Mouse (Mus musculus): ENCODE data around the gene Sspo.

The Sspo gene

DNA sequence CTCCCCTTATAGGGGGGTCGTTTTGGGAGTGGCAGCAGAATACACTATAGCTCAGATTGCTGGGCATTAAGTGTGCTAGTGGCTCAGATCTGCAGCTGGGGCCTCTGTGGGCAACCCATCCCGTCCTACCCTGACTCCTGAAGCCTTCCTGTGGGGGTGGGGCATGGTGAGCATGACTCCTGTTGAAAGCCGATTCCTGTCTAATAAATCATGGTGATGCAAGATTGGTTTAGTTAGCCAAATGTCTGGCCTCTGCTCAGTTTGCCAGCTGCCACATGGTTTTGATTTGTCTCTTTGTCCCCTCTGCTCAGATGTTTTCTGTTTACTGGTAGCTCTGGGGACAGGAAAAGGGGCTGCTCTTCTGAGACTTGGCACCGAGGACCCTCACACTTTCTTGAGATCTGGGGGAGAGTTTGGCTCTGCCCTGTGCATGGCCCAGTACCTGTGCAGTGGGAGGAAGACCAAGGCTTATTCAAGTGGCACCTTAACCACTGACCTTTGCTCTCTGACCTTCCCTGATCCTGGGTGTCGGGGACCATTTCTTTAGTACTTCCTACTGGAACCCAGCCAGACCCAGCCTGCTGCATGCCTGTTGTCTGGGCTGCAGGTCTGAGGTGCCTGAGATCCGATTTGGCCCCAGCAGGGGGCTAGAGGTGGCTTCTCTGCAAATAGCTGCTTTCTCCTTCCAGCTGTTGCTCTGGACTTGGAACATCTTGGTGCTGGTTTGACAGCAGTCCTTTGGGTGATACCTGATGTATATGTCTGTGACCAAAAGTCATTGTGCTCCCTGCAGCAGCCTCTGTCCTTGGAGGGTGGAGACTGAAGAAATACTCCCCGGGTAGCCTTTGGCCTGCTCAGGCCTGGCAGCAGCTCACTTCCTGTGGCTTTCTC, 93.8 kb downstream of the Sspo start:
- no peak for DNase-seq

DNA sequence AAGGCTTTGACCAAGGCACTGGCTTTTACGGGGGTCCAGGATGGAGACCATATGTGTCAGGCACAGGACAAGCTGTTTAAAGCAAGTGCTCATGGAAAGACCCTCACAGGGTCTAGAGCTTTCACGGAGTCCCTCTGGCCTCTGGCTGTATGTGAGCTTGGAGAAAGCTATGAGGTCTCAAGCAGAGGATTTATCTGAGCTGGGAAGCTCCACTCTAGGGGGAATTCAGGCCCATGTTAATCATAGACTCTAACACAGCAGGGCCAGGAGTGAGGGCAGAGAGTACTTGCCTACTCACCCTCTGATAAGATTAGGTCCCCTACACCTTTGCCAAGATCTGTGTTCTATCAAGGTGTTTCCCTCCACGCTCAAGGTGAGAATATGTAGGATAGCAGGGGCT, 94.6 kb downstream of the Sspo start:
- DNase-seq, result no peak

DNA sequence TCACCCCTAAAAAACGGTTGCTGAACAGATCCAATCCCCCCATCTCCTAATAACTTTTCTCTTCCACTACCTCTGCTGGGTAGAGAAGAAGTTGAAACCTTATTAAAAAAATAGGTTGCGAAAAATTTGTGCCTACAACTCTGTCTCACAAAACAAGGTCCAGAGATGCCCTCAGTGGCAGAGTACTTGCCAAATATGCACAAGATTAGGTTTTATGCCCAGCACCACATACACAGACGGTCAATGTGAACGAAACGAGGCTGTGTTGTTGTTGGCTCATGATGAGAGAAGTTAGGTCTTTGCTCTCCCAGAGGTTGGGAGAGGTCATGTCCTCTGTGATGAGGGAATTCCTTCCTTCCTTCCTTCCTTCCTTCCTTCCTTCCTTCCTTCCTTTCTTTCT, 97.2 kb downstream of the Sspo start:
- no peak for DNase-seq

DNA sequence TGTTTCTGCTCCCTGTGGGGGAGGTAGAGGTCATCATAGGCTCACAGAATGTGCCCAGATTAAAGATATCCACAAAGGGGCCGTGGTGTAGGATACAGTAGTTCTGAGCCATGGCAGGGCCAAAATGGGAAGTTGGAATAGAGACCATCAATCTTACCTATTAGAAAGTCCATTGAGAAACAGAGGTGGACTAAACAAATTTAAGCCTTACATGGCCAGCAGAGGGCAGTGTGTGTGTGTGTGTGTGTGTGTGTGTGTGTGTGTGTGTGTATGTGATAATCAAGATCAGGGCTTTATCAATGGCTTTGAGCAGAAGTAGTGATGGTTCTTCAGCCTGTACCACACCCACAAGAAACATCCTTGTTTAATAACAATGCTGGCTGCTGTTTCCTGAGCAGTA, 98.2 kb downstream of the Sspo start:
- DNase-seq, result peak in 1 of 2 experiments; percentile 54

DNA sequence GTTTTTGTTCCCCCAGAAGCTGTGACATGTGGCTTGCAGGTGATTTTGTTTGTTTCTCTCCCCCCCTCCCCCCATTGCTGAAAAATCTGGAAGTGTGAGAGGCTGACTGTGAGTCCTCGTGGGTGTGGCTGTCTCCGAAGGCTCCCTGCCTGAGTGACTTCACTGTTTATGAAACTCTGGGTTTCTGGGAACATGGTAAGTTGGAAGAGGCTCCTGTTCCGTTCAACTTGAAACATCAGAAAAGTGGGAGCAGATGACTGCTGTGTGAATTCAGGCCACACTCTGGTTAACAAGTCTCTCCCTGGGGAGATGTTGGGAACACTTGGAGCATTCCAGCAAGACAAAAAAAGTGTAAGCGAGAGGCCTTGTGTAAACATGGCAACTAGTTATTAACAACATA, 98.8 kb downstream of the Sspo start:
- no peak for DNase-seq

DNA sequence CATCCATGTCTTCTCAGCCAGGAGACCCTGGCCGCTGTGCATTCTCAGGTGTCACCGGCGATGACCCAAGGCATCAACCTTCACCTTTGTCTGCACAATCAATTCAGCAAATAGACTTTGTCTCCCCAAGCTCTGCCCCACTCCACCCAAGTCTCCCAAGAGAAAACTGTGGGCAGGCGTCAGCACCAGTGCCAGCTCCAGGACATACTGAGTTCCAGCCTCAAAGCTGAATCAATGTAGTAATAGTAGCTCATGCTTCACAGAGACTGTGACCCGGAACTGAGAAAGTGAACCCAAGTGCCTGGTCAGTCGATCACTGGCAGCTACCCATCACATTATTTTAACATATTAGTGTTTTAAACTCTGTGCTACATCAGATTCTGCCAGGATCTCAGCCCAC, 100.3 kb downstream of the Sspo start:
- DNase-seq, result no peak

Data from cerebellum, adult 18-20 months (tissue).